Mouse (Mus musculus) cerebellum, postnatal 4 days (tissue): ENCODE measurements around the gene Sephs2.
"Not testable (repeated sequence)": the region's sequence is repeated elsewhere in the genome, so short reads cannot be mapped to it uniquely, and the experiment has no call there.

Experiments used
- DNase-seq, 2 experiments: peaks; one replicate each; pipeline ENCODE4 v3.0.0; 2022; ENCODE audit warnings: low spot score in 2 of 2, mixed read lengths in 1 of 2

Sephs2 gene

GRCm38 (mm10) chr7:127271093-127271492 is 2.8 kb downstream of the Sephs2 start:
- DNase-seq: no peak

- no peak for DNase-seq
Measured at GRCm38 (mm10) chr7:127270666-127271065, 3.2 kb downstream of the Sephs2 start.

GRCm38 (mm10) chr7:127270256-127270655 is 3.6 kb downstream of the Sephs2 start:
- DNase-seq: no peak

- DNase-seq: no peak
Measured at GRCm38 (mm10) chr7:127263526-127263925, 10.3 kb downstream of the Sephs2 start.

DNA sequence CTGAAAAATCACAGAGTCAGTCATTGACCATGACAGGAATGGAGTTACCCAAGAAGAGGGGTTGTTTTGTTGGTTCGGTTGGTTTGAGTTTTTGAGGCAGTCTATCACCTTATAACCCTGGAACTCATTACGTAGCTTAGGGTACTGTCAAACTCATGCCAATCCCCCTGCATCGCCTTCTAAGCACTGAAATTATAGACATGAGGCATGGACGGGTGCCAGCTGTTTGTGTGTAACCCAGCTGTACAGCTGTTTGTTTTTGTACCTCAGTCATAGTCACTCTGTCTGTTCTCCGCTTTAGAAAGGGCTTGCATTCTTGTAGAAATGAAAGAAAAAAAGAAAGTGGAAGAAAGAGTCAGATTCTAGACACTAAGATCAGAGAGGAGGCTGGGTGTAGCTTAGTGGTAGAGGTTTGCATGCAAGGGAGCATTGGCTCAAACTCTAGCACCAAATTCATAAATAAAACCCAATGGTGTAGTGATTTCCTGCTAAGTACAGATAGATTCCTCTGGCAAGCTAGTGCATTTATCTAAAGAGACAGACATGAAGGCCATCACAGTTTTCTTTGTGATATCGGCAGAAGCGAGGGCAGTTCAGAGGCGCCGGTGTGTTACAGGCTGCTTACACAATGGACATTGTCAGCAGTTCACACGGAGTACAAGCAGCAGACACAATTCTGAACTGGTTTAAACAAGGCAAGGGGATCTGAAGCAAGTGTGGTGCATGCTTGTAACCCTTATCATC is 11.5 kb downstream of the Sephs2 start:
- DNase-seq: no peak

DNA sequence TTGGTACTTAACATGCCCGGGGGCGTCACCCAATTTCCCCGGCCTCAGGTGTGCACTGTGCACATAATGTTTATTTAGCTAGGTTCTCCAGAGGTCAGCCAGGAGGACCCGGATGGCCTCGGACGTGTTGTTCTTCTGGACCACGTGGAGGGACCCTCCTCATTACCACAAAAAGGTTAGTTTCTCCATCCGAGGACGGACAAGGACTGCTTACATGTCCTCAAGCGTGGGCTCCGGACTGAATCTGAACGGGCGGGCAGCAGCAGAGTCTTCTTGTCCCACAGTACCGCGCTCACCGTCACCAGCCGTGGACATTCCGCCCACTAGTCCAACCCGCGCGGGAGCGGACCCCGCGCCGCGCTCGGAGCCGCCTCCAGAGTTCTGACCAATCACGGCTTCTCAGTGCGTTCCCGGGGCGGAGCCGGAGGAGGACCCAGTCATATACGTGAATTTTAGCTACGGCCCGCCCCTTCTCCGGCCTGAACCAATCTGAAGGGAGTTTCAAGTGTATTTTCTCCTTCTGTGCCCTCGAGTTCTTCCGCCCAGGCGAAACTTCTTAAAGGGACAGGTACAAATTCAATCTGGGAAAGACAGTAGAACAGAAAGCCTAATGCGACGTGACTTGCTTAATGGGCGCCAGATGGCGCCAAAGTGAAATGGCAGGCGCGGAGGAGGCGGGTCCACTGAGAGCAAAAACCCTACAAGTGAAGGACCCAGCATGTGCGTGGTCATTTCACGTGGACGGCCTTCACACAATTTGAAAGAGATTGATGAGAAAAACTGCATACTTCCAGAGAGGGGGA is 13.3 kb downstream of the Sephs2 start, which contains the start of gene Dctpp1:
Gene Dctpp1 (minus strand): TSS at position 401 of the 803 bp plus-strand sequence.
- DNase-seq: peak; percentile 87 to 95

GRCm38 (mm10) chr7:127259186-127259905 is 14.5 kb downstream of the Sephs2 start:
- no peak for DNase-seq

DNA sequence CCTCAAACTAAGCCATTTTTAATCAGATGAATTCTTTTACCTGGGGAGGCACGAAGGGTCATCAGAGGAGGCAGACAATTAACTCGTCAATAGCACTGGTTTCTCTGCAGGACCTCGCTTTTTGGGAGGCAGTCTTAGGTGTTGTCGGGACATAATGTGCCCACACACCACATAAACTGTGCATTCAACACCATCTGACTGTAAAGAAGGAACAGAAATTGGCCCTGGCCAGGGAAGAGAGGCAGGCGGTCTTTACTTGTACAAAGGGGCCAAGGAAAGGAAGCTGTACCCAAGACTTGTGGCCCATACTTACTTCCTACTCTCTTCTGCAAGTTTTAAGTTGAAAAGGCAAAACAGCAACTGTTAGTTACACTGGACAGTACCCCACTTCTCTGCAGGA is 17.3 kb downstream of the Sephs2 start:
- no peak for DNase-seq

DNA sequence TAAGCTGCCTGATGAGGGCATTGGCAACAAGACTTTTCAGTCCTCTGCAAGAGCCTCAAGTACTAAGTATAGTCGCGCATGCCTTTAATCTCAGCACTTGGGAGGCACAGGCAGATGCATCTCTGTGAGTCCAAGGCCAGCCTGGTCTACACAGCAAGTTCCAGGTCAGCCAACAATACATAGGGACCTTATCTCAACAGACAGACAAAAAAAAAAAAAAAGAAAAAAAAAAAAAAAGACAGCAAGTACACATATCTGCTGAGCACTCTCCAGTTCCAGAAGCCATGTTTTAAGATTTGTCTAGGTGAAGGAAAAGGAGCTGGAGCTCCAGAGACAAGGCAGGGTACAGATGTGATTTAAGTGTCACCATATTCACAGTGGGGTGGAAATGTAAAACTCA is 17.9 kb downstream of the Sephs2 start:
- DNase-seq: no peak

GRCm38 (mm10) chr7:127255008-127255407 is 18.8 kb downstream of the Sephs2 start:
- DNase-seq: no peak

GRCm38 (mm10) chr7:127253821-127254769 is 19.8 kb downstream of the Sephs2 start:
- peak; percentile 82 to 96 for DNase-seq

DNA sequence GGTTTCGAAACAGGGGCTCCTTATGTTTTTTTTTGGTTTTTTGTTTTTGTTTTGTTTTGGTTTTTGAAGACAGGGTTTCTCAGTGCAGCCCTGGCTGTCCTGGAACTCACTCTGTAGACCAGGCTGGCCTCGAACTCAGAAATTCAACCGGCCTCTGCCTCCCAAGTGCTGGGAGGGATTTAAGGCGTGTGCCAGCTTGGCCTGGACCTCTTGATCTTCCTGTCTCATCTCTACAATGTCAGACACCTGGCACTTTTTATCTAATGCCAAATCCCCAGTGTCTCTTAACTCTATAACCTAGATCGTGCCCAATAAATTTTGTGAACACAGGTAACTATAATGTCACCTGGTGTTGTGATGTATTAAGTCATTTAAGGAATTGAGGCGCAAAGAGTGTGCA is 20.5 kb downstream of the Sephs2 start:
- DNase-seq: no peak

DNA sequence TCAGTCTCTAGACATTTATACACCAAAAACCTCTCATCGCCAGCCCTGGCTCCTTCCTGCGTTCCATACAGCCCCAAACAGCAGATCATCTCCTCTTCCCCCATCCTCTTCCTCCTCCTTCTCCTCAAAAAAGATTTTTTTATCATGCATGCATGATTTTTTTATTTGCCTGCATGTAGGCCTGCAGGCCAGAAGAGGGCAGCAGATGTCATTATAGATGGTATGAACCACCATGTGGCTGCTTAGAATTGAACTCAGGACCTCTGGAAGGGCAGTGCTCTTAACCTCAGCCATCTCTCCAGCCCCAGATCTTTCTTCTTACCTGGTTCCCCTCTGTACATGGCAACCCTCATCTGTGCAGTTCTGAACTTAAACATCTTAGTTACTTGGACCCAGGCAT is 21.4 kb downstream of the Sephs2 start:
- no peak for DNase-seq

- not testable (repeated sequence) for DNase-seq
Measured at GRCm38 (mm10) chr7:127250511-127250910, 23.3 kb downstream of the Sephs2 start.

DNA sequence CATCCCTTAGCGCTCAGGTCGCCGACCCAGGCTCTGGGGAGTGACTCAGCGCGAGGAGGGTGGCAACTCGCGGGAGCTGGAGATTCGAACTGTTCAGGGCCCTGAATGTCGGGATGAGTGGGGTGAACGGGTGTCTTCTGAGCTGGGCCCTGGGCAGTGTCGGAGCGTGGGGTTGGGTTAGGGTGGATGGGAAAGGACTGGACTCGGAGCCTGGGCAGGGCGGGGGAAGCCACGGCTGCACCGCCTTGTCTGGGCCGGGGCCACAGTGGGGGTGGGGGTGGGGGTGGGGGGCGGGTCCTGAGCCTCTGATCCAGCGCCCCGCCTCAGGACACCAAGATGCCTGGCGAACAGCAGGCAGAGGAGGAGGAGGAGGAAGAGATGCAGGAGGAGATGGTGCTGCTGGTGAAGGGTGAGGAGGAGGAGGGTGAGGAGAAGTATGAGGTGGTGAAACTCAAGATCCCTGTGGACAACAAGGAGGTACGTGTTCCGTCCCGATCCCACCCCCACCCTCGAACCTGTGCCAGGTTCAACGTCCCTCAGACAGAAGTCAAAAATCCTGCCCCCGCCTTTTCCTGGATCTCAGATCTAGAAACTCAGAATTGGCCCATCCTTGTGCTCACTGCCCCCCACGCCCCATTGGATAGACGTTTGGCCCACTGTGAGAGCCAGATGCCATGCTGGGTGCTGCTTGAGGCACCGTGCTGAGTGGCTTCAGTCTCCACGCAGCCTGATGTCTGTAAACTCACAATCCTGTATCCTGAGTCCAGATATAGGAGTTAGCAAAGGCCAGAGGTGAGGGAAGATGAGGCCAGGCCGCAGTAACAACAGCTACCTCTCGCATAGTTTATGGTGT is 29.0 kb downstream of the Sephs2 start:
- DNase-seq: no peak

DNA sequence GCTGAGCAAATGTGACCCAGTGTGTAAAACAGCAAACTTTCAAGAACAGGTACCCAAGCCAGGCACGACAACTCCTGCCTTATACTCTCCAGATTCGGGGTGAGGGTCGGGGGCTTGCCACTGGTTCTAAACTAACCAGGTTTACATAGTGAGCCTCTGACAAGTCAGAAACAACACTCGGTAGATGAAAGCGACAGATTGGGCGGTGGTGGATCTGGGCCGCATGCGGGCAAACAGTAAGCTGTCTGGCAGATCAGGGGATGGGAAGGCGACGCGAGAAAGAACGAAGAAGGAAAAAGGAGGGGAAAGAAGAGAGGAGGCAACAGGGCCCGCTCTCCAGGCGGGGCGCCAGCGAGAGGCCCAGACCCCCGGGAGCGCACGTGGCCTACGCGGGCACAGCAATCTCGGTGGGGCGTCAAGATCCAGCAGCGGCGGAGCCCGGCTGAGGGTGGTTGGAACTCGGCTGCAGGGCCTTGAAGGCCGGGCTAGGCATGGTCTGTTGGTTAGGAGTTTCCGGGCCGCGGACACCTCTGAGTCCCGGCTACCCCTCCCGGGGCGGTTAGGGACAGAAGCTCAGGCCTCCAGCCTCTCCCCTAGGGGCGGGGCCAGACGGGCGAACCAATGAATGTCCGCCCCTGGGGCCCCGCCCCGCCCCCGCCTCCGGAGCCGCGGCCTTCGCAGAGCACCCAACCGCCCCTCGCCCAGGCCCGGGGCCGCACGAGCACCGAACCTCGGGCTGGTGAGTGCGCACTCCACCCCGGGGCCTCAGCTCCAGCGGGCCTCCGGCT is 29.8 kb downstream of the Sephs2 start, which contains the start of gene Zfp771:
Gene Zfp771 (plus strand): TSS at position 405 of the 788 bp plus-strand sequence.
- peak; percentile 78 to 93 for DNase-seq

DNA sequence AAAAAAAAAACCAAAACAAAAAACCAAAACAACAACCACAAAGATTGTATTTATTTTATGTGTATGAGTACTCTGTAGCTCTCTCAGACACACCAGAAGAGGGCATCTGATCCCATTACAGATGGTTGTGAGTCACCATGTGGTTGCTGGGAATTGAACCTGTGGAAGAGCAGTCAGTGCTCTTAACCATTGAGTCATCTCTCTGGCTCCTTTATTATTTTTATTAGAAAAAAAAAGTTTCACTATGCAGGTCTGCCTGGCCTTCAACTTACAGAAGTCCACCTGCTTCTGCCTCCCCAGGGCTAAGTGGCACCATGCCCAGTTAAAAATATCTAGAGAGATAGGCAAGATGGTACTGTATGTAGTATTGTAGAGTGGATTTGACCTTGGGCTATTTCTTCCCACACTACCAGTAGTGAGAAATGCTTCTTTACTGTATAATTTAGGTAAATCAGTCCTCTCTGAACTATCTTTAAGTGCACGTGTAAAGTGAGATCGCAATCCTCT is 30.4 kb downstream of the Sephs2 start:
- DNase-seq: no peak

DNA sequence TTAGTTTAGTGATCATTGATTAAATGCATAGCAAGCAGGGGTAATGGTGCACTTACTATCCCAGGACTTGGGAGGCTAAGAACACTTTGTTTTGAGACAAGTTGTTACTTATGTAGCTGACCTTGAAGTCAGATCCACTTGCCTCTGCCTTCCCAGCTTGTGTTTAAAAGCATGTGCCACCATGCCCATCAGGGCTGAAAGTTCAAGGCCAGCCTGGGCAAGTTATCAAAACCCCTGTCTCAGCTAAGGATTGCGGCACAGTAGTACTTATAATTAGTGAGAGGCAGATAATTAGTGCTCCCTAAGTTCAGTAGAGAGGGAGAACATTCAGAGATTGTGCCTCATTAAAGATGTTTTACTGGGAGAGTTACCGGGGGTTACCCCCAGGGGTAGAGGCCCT is 39.1 kb downstream of the Sephs2 start:
- DNase-seq: no peak

GRCm38 (mm10) chr7:127233765-127234164 is 40.1 kb downstream of the Sephs2 start:
- DNase-seq: no peak
